In the genomic region with DNA sequence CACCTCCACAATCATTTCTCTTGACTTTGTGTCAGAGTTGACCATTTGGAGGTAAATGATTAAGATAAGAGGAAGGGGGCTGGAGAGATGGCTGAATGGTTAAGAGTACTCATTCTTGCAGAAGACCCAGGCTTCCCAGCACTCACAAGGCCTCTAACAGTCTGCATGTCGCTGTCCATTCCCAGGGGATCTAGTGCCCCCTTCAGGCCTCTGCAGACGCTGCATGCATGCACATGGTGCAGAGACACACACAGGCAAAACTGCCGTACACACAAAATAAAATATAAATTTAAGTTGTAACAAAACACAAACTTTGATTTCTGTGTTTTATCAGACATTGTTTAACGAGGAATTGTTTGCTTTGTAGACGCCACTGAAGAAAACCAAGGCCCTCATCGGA, we compare ENCODE assay signal across 12 mouse cellular contexts. TPM values are rescaled to one million over a fixed set of nuclear protein-coding genes. Genes with fewer than 3 reads are reported as not detected.
A peak's percentile ranks its signal among the peaks of the same experiment; 100 is the strongest.
DNase-seq lines count a peak whose midpoint lies in the region; ATAC-seq and TF ChIP-seq lines count a peak whose summit lies in the region.
"Had no signal": no experiment of that assay in that cellular context is flagged by ENCODE, and none has a peak within 500 bp of the region (broad histone marks: within the 10 kb centered on the region; RNA-seq: fewer than 3 reads in every experiment).

No protein-coding gene starts in this region.

- 92% methylated on average over 6 of the region's 6 CpGs for WGBS in hindbrain, postnatal 0 days
- 93% methylated on average over 6 of the region's 6 CpGs for WGBS in hindbrain, embryonic 16.5 days

- peak; percentile 21 for DNase-seq in hindbrain, postnatal 0 days (ENCODE audit: low spot score)
- DNase-seq in lung, postnatal 36 days = peak; percentile 43
- DNase-seq in lung, postnatal 4 days = no peak
- DNase-seq in G1E (ENCODE audit: low spot score) = no peak
- DNase-seq in retina, postnatal 1 day = peak; percentile 19
- DNase-seq in right cerebral cortex, adult 18-20 months = no peak

- no peak for ATAC-seq in hindbrain, postnatal 0 days
- no peak for ATAC-seq in hindbrain, embryonic 16.5 days
- no peak for ATAC-seq in G1E (ENCODE audit: extremely low read depth, insufficient number of reproducible peaks, low FRiP score, poor library complexity, severe bottlenecking)
- ATAC-seq in erythroid progenitor cell, adult 5-6 weeks (replicated peaks; ENCODE audit: low FRiP score, poor library complexity, severe bottlenecking) = no peak
- ATAC-seq: intestine, embryonic 15.5 days; Patski had no signal

- peaks cover 6% of the 10 kb centered on the region; the same call in 1 of the 2 replicates for H3K4me1 ChIP-seq in hindbrain, postnatal 0 days (ENCODE audit: insufficient read depth, low read length)
- H3K4me1 ChIP-seq in hindbrain, embryonic 16.5 days (ENCODE audit: control insufficient read depth, insufficient read depth, low read depth, low read length) = peaks cover 13% of the 10 kb centered on the region
- H3K4me1 ChIP-seq in G1E (ENCODE audit: insufficient read depth, low read depth, low read length) = peaks cover 78% of the 10 kb centered on the region

- no peak overlapping the region for H3K4me2 ChIP-seq in hindbrain, postnatal 0 days (ENCODE audit: low read depth, low read length)
- H3K4me2 ChIP-seq in hindbrain, embryonic 16.5 days (ENCODE audit: low read length) = no peak overlapping the region
- H3K4me2 ChIP-seq: intestine, embryonic 15.5 days; liver, embryonic 15.5 days had no signal

- no peak overlapping the region for H3K27ac ChIP-seq in hindbrain, postnatal 0 days
- no peak overlapping the region for H3K27ac ChIP-seq in hindbrain, embryonic 16.5 days (ENCODE audit: low read depth, low read length)
- H3K27ac ChIP-seq: intestine, embryonic 15.5 days; liver, embryonic 15.5 days had no signal

- peaks cover 26% of the 10 kb centered on the region; the same call in 1 of the 2 replicates for H3K36me3 ChIP-seq in hindbrain, postnatal 0 days (ENCODE audit: insufficient read depth, low read length)
- peaks cover 12% of the 10 kb centered on the region for H3K36me3 ChIP-seq in hindbrain, embryonic 16.5 days (ENCODE audit: control insufficient read depth, insufficient read depth, low read length)
- peaks cover 82% of the 10 kb centered on the region for H3K36me3 ChIP-seq in G1E (replicated peaks)

- peak; percentile 34; the same call in 1 of the 2 replicates for TF ChIP-seq CTCF in hindbrain, postnatal 0 days (IDR thresholded peaks at IDR 0.05; ENCODE audit: low read depth)
- 0 out of 2 replicates have a peak, but pooled peaks have one; percentile 24 for TF ChIP-seq CTCF in G1E (IDR thresholded peaks at IDR 0.05; ENCODE audit: low read depth, low read length)

- H3K4me3 ChIP-seq in hindbrain, postnatal 0 days (ENCODE audit: low read length) = no peak overlapping the region
- no peak overlapping the region for H3K4me3 ChIP-seq in hindbrain, embryonic 16.5 days (ENCODE audit: low read length)
- H3K4me3 ChIP-seq in G1E (ENCODE audit: low read depth, low read length) = no peak overlapping the region
- H3K4me3 ChIP-seq: erythroblast, embryonic 14.5 days; intestine, embryonic 15.5 days; liver, embryonic 15.5 days had no signal

- H3K9me3 ChIP-seq in hindbrain, postnatal 0 days (ENCODE audit: low read length) = no peaks in the 10 kb centered on the region
- no peaks in the 10 kb centered on the region for H3K9me3 ChIP-seq in hindbrain, embryonic 16.5 days (ENCODE audit: control insufficient read depth, low read length)
- H3K9me3 ChIP-seq in G1E (replicated peaks) = no peaks in the 10 kb centered on the region
- H3K9me3 ChIP-seq: intestine, embryonic 15.5 days; liver, embryonic 15.5 days had no signal

- H3K9ac ChIP-seq in hindbrain, postnatal 0 days (replicated peaks; ENCODE audit: low read length) = no peak overlapping the region
- H3K9ac ChIP-seq in hindbrain, embryonic 16.5 days (ENCODE audit: low read depth, low read length) = no peak overlapping the region
- H3K9ac ChIP-seq: intestine, embryonic 15.5 days; liver, embryonic 15.5 days had no signal

- H3K27me3 ChIP-seq in hindbrain, postnatal 0 days (ENCODE audit: insufficient read depth, low read length) = no peaks in the 10 kb centered on the region
- H3K27me3 ChIP-seq in hindbrain, embryonic 16.5 days (replicated peaks; ENCODE audit: control insufficient read depth, insufficient read depth, low read length) = no peaks in the 10 kb centered on the region
- no peaks in the 10 kb centered on the region for H3K27me3 ChIP-seq in G1E (ENCODE audit: insufficient read depth, low read length)
- H3K27me3 ChIP-seq: intestine, embryonic 15.5 days; liver, embryonic 15.5 days; Patski had no signal

RNA-seq across cellular contexts. Expression of gene Gns, which starts 5.9 kb away (rescaled TPM):
- total RNA-seq in hindbrain, postnatal 0 days (2014; rRNA removed) = 87.5 and 93.8 TPM in 2 replicates
- polyA plus RNA-seq in hindbrain, postnatal 0 days (2015; fragmentation: Nextera tagmentation; extraction: Ambion mirVana) = 38.2 and 39.5 TPM in 2 replicates
- polyA plus RNA-seq in hindbrain, embryonic 16.5 days (2015; fragmentation: Nextera tagmentation; extraction: Ambion mirVana) = 39.7 and 43.1 TPM in 2 replicates
- total RNA-seq in G1E (2014; fragmentation: Nextera tagmentation) = 134 and 161 TPM in 2 replicates
- 133 and 138 TPM in 2 replicates for total RNA-seq in G1E (2017)
- polyA plus RNA-seq in G1E (2012) = 33.4 and 52.8 TPM in 2 replicates
- total RNA-seq in erythroid progenitor cell, adult 5-6 weeks (2015; ENCODE audit: low replicate concordance) = 17.2 and 19.8 TPM in 2 replicates
- 9.6 and 13.0 TPM in 2 replicates for total RNA-seq in erythroid progenitor cell, adult 5-6 weeks (2017; ENCODE audit: low replicate concordance)

RNA-seq across cellular contexts. Expression of gene Tbc1d30, which starts 19.7 kb away (rescaled TPM):
- 47.5 and 55.6 TPM in 2 replicates for total RNA-seq in hindbrain, postnatal 0 days (2014; rRNA removed)
- polyA plus RNA-seq in hindbrain, postnatal 0 days (2015; fragmentation: Nextera tagmentation; extraction: Ambion mirVana) = 9.6 and 10.4 TPM in 2 replicates
- polyA plus RNA-seq in hindbrain, embryonic 16.5 days (2015; fragmentation: Nextera tagmentation; extraction: Ambion mirVana) = 16.6 and 19.5 TPM in 2 replicates
- total RNA-seq in G1E (2014; fragmentation: Nextera tagmentation) (not detected in 2 replicates), G1E (2017) (under 0.01 and 0.06 TPM in 2 replicates)
- not detected in 2 replicates for polyA plus RNA-seq in G1E (2012)
- total RNA-seq in erythroid progenitor cell, adult 5-6 weeks (2015; ENCODE audit: low replicate concordance) = 5.0 TPM in 1 of 2 replicates, not detected in the other
- total RNA-seq in erythroid progenitor cell, adult 5-6 weeks (2017; ENCODE audit: low replicate concordance) = 1.0 TPM in 1 of 2 replicates, not detected in the other
- polyA plus RNA-seq: erythroblast, embryonic 14.5 days had no signal

Comparison
In these comparisons a context has a peak if more than half of its experiments do, and no peak if none do; other contexts are left out.
1. DNase-seq: peak in hindbrain, postnatal 0 days (single experiment), lung, postnatal 36 days (single experiment) and retina, postnatal 1 day (single experiment); none in lung, postnatal 4 days (0 of 2), G1E (single experiment) and right cerebral cortex, adult 18-20 months (single experiment).